Mouse (Mus musculus) G1E (cell line): ENCODE data around the gene Dhx58. TPM values are rescaled to one million over a fixed set of nuclear protein-coding genes. Genes with fewer than 3 reads are reported as not detected.
A peak's percentile ranks its signal among the peaks of the same experiment; 100 is the strongest.

ENCODE experiments used
- ATAC-seq: 2 replicates; pipeline ENCODE4 v1.8.0; 2016; ENCODE audit warnings: mild to moderate bottlenecking; ENCODE audit not compliant: insufficient number of reproducible peaks, poor library complexity, low FRiP score, severe bottlenecking; ENCODE audit errors: extremely low read depth
- DNase-seq: peaks from one replicate; pipeline ENCODE4 v3.0.0; 2012; ENCODE audit warnings: low spot score
- H3K27me3 ChIP-seq: 2 replicates; pipeline ENCODE4 v1.6.1; 2012; ENCODE audit warnings: mild to moderate bottlenecking, low read length, inconsistent platforms; ENCODE audit not compliant: insufficient read depth
- H3K36me3 ChIP-seq: replicated peaks from 2 replicates; pipeline ENCODE3; 2012; ENCODE audit warnings: mild to moderate bottlenecking, inconsistent platforms
- H3K4me1 ChIP-seq: 2 replicates; pipeline ENCODE4 v1.6.1; 2012; ENCODE audit warnings: low read depth, low read length, inconsistent platforms, mixed read lengths; ENCODE audit not compliant: insufficient read depth
- H3K4me3 ChIP-seq: 2 replicates; pipeline ENCODE4 v1.5.1; 2012; ENCODE audit warnings: low read depth, mild to moderate bottlenecking, inconsistent platforms, low read length, moderate library complexity, mixed read lengths
- H3K9me3 ChIP-seq: replicated peaks from 2 replicates; pipeline ENCODE4 v1.6.1; 2012; ENCODE audit warnings: inconsistent platforms
- CTCF ChIP-seq: IDR thresholded peaks from 2 replicates; pipeline ENCODE4 v1.5.1; 2012; ENCODE audit warnings: low read depth, low read length, inconsistent platforms, mixed read lengths
- GATA1 ChIP-seq: IDR thresholded peaks from 2 replicates; pipeline ENCODE4 v1.6.1; 2012; ENCODE audit warnings: borderline replicate concordance, low read length, inconsistent platforms, mixed read lengths
- GATA2 ChIP-seq: IDR thresholded peaks from 2 replicates; pipeline ENCODE4 v1.6.1; 2012; ENCODE audit warnings: low read depth, low read length, inconsistent platforms, borderline replicate concordance
- POLR2AphosphoS5 ChIP-seq: IDR thresholded peaks from 2 replicates; pipeline ENCODE4 v1.6.1; 2012; ENCODE audit warnings: low read depth, low read length, inconsistent platforms; ENCODE audit not compliant: insufficient replicate concordance
- TAL1 ChIP-seq: conservative IDR thresholded peaks from 2 replicates; pipeline ENCODE4 v1.6.1; 2012; ENCODE audit warnings: low read depth, low read length, inconsistent platforms, mixed read lengths
- polyA plus RNA-seq: library from polyadenylated mRNA; stranded (reverse); fragments of >175 nt; gene quantifications from 2 replicates; pipeline ENCODE4 v1.2.3, GENCODE M21; 2012
- total RNA-seq, 2 experiments: library from RNA; stranded (forward) in 1 of 2; stranded (reverse) in 1 of 2; fragments of 200-1000 nt in 1 of 2; fragments of >200 nt in 1 of 2; fragmentation: Nextera tagmentation in 1 of 2; gene quantifications; 2 replicates each; pipeline ENCODE4 v1.2.3; 2014 to 2017

Gene Dhx58
- total and polyA plus RNA-seq, 3 experiments, result 2.0 to 4.2 (median 2.6) TPM

- ATAC-seq, result peak; percentile 79
- H3K4me1 ChIP-seq, result peaks cover 69% of the 10 kb centered on the region
- no peaks in the 10 kb centered on the region for H3K9me3 ChIP-seq
- peak; percentile 90 for DNase-seq
- H3K27me3 ChIP-seq, result no peaks in the 10 kb centered on the region
- peak within 1 kb of the TSS; percentile 70 for H3K4me3 ChIP-seq
- H3K36me3 ChIP-seq, result peaks cover 81% of the 10 kb centered on the region
- TF ChIP-seq CTCF (no peak), GATA2 (no peak), GATA1 (no peak)
Observed at GRCm38 (mm10) chr11:100713735-100714533, 9.9 kb upstream of the Dhx58 start, which contains the start of gene Hspb9. Hspb9 (plus strand) TSS chr11:100713850.

- Histone ChIP-seq H3K36me3 (peaks cover 81% of the 10 kb centered on the region), H3K27me3 (no peaks in the 10 kb centered on the region), H3K9me3 (no peaks in the 10 kb centered on the region), H3K4me3 (peak overlapping the region; percentile 70; the same call in 1 of the 2 replicates), H3K4me1 (peaks cover 69% of the 10 kb centered on the region)
- ATAC-seq (no peak), DNase-seq (no peak)
- TF ChIP-seq GATA1 (no peak), POLR2AphosphoS5 (no peak), CTCF (no peak), GATA2 (no peak), TAL1 (no peak)
Observed at GRCm38 (mm10) chr11:100713174-100713573, 9.1 kb upstream of the Dhx58 start.

GRCm38 (mm10) chr11:100711783-100712615 lies 7.9 kb upstream of the Dhx58 start, which contains the start of gene Kat2a:
Kat2a (minus strand) TSS chr11:100712465.
- DNase-seq (peak; percentile 91), ATAC-seq (no peak)
- TF ChIP-seq GATA2, result no peak
- no peak for TF ChIP-seq GATA1
- no peak for TF ChIP-seq POLR2AphosphoS5
- TF ChIP-seq CTCF, result no peak
- no peak for TF ChIP-seq TAL1
- peaks cover 67% of the 10 kb centered on the region for H3K4me1 ChIP-seq
- H3K27me3 ChIP-seq, result no peaks in the 10 kb centered on the region
- peaks cover 81% of the 10 kb centered on the region for H3K36me3 ChIP-seq
- peak within 1 kb of the TSS; percentile 92 for H3K4me3 ChIP-seq
- no peaks in the 10 kb centered on the region for H3K9me3 ChIP-seq

- Histone ChIP-seq H3K9me3 (no peaks in the 10 kb centered on the region), H3K36me3 (peaks cover 81% of the 10 kb centered on the region), H3K4me3 (peak overlapping the region; percentile 92; the same call in 1 of the 2 replicates), H3K27me3 (no peaks in the 10 kb centered on the region), H3K4me1 (peaks cover 58% of the 10 kb centered on the region)
- TF ChIP-seq TAL1 (no peak), POLR2AphosphoS5 (no peak), GATA2 (no peak), CTCF (no peak), GATA1 (no peak)
- ATAC-seq, result no peak
- DNase-seq, result no peak
Observed at GRCm38 (mm10) chr11:100710977-100711376, 6.9 kb upstream of the Dhx58 start.

- Histone ChIP-seq H3K4me1 (peaks cover 56% of the 10 kb centered on the region), H3K36me3 (peaks cover 81% of the 10 kb centered on the region), H3K27me3 (no peaks in the 10 kb centered on the region), H3K4me3 (no peak overlapping the region), H3K9me3 (no peaks in the 10 kb centered on the region)
- ATAC-seq (no peak), DNase-seq (no peak)
- TF ChIP-seq CTCF (no peak), POLR2AphosphoS5 (no peak), GATA2 (no peak), GATA1 (no peak), TAL1 (no peak)
Observed at GRCm38 (mm10) chr11:100710528-100710927, 6.5 kb upstream of the Dhx58 start.

- Histone ChIP-seq H3K36me3 (peaks cover 81% of the 10 kb centered on the region), H3K4me3 (no peak overlapping the region), H3K27me3 (no peaks in the 10 kb centered on the region; the same call in 1 of the 2 replicates), H3K9me3 (no peaks in the 10 kb centered on the region), H3K4me1 (peaks cover 49% of the 10 kb centered on the region)
- DNase-seq, result no peak
- TF ChIP-seq TAL1 (no peak), GATA2 (no peak), CTCF (no peak), GATA1 (no peak), POLR2AphosphoS5 (no peak)
- no peak for ATAC-seq
Observed at GRCm38 (mm10) chr11:100709201-100709810, 5.2 kb upstream of the Dhx58 start.
